Mouse (Mus musculus) cerebellum, adult 8-10 months (tissue): ENCODE data around the gene Dusp22.

ENCODE experiments used
- DNase-seq: peaks from one replicate; pipeline ENCODE4 v3.0.0; 2022

Dusp22 gene

GRCm38 (mm10) chr13:30723258-30723657, 63.5 kb downstream of the Dusp22 start:
- DNase-seq: no peak

- no peak for DNase-seq
Measured at GRCm38 (mm10) chr13:30723858-30724257, 64.1 kb downstream of the Dusp22 start.

GRCm38 (mm10) chr13:30724691-30725271, 65.0 kb downstream of the Dusp22 start:
- DNase-seq: no peak

- no peak for DNase-seq
Measured at GRCm38 (mm10) chr13:30726879-30727278, 67.1 kb downstream of the Dusp22 start.

GRCm38 (mm10) chr13:30728155-30728554, 68.4 kb downstream of the Dusp22 start:
- no peak for DNase-seq

GRCm38 (mm10) chr13:30729245-30729644, 69.4 kb downstream of the Dusp22 start:
- no peak for DNase-seq

GRCm38 (mm10) chr13:30730104-30730793, 70.5 kb downstream of the Dusp22 start:
- DNase-seq: no peak

- no peak for DNase-seq
Measured at GRCm38 (mm10) chr13:30732709-30733445, 73.1 kb downstream of the Dusp22 start.

- DNase-seq: no peak
Measured at GRCm38 (mm10) chr13:30736721-30737120, 76.9 kb downstream of the Dusp22 start.

- no peak for DNase-seq
Measured at GRCm38 (mm10) chr13:30737257-30737656, 77.5 kb downstream of the Dusp22 start.

- no peak for DNase-seq
Measured at GRCm38 (mm10) chr13:30738310-30738840, 78.6 kb downstream of the Dusp22 start.

- DNase-seq: no peak
Measured at GRCm38 (mm10) chr13:30741172-30741571, 81.4 kb downstream of the Dusp22 start.

GRCm38 (mm10) chr13:30742411-30742970, 82.7 kb downstream of the Dusp22 start:
- DNase-seq: no peak

GRCm38 (mm10) chr13:30745121-30745520, 85.3 kb downstream of the Dusp22 start:
- DNase-seq: no peak

GRCm38 (mm10) chr13:30747068-30747467, 87.3 kb downstream of the Dusp22 start:
- no peak for DNase-seq

GRCm38 (mm10) chr13:30747504-30747903, 87.7 kb downstream of the Dusp22 start:
- no peak for DNase-seq

GRCm38 (mm10) chr13:30748321-30748720, 88.5 kb downstream of the Dusp22 start:
- no peak for DNase-seq

- no peak for DNase-seq
Measured at GRCm38 (mm10) chr13:30749021-30749556, 89.3 kb downstream of the Dusp22 start, which contains the start of gene Irf4. Gene Irf4, plus strand, starts transcription at chr13:30749226.

GRCm38 (mm10) chr13:30749557-30750141, 89.8 kb downstream of the Dusp22 start:
- DNase-seq: no peak

- no peak for DNase-seq
Measured at GRCm38 (mm10) chr13:30750461-30751303, 90.9 kb downstream of the Dusp22 start.

- no peak for DNase-seq
Measured at GRCm38 (mm10) chr13:30751304-30751580, 91.4 kb downstream of the Dusp22 start.
